Mouse (Mus musculus) forebrain, embryonic 11.5 days (tissue): Measurements from ENCODE around the gene Nav1. TPM values are rescaled to one million over a fixed set of nuclear protein-coding genes. Genes with fewer than 3 reads are reported as not detected.

ENCODE experiments used
- ATAC-seq: fragments of 200-750 bp; cut with Nextera tagmentation; replicated peaks from 2 replicates; pipeline ENCODE4 v1.8.0; 2017; ENCODE audit warnings: moderate TSS enrichment; ENCODE audit not compliant: low FRiP score
- DNase-seq: peaks from one replicate; pipeline ENCODE4 v3.0.0-alpha.2; 2017; ENCODE audit warnings: low spot score
- H3K27ac ChIP-seq: fragments of 300-500 bp; sonication (generic); 2 replicates; pipeline ENCODE4 v1.5.1; 2014; ENCODE audit warnings: low read depth, low read length
- H3K27me3 ChIP-seq: fragments of 300-500 bp; sonication (generic); 2 replicates; pipeline ENCODE4 v1.6.1; 2014; ENCODE audit warnings: mild to moderate bottlenecking, low read length, mixed read lengths; ENCODE audit not compliant: control insufficient read depth, insufficient read depth
- H3K36me3 ChIP-seq: fragments of 300-500 bp; sonication (generic); 2 replicates; pipeline ENCODE4 v1.6.1; 2014; ENCODE audit warnings: mild to moderate bottlenecking, low read length, moderate library complexity, mixed read lengths; ENCODE audit not compliant: control insufficient read depth, insufficient read depth
- H3K4me1 ChIP-seq: fragments of 300-500 bp; sonication (generic); replicated peaks from 2 replicates; pipeline ENCODE4 v1.6.1; 2014; ENCODE audit warnings: low read length, mixed read lengths; ENCODE audit not compliant: control insufficient read depth, insufficient read depth
- H3K4me2 ChIP-seq: fragments of 300-500 bp; sonication (generic); 2 replicates; pipeline ENCODE4 v1.6.1; 2014; ENCODE audit warnings: low read depth, mild to moderate bottlenecking, low read length, moderate library complexity, mixed read lengths; ENCODE audit not compliant: severe bottlenecking
- H3K4me3 ChIP-seq: fragments of 300-500 bp; sonication (generic); 2 replicates; pipeline ENCODE4 v1.5.1; 2014; ENCODE audit warnings: low read depth, low read length
- H3K9ac ChIP-seq: fragments of 300-500 bp; sonication (generic); 2 replicates; pipeline ENCODE4 v1.6.1; 2014; ENCODE audit warnings: low read length
- H3K9me3 ChIP-seq: fragments of 300-500 bp; sonication (generic); 2 replicates; pipeline ENCODE4 v1.6.1; 2016; ENCODE audit warnings: low read length, mixed read lengths; ENCODE audit not compliant: control insufficient read depth
- WGBS: fragments of 180-500 bp; shearing (Covaris S2); extraction: QIAGEN DNeasy Blood & Tissue Kit; methylation state at CpG from one replicate; pipeline ENCODE4 v1.1.7; 2014; 5-methylcytosine and 5-hydroxymethylcytosine counted together
- polyA plus RNA-seq: library from polyadenylated mRNA; unstranded; fragments of >200 nt; fragmentation: Nextera tagmentation; extraction: Ambion mirVana; gene quantifications from 2 replicates; pipeline ENCODE4 v1.2.1, GENCODE M21; 2014

Nav1 gene
- polyA plus RNA-seq, 1 experiment from 2014 or later = 26.9 TPM

DNA sequence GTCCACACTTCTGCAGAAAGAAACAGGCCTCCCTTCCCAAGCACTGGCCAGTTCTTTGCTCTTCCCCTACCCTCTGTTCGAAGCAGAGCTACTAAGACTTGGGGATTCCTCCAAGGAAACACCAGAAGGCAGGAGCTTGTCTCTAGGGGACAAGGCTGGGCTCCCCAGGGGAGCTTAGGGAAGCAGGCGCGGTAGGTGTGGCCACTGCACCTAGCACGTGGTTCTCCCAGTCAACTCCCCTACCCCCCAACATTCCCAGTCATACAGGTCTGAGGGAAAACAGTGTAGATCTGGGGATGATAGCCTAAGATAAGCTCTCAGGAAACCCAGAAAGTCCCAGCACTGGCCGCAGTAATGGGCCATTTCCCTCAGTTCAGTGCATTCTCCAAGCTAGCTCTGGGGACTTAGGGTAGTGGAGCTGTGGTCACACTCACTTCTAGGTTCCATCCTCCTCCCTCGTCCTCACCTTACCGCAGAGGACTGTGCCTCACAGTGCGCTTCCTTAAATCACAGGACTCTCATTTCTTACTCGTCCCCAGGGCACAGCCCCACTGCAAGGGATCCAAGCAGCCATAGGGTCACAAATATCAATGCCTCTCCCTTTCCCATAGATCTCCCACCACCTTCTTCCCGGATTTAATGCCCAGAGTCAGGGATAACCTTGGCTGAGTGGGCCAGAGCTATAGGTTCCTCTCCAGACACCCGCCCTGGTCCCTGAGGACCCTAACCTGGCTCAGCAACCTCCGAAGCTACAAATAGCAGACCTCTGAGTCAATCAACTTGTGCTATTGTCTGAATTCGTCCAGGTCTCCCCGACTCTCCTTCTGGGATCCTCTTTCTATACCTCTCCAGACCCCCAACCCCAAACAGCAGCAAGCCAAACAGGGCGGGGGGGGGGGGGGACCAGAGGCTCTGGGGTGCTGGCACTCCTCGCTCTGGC, 97.7 kb downstream of the Nav1 start:
- peak overlapping the region; percentile 93 for H3K4me2 ChIP-seq
- H3K27ac ChIP-seq = no peak overlapping the region
- H3K4me1 ChIP-seq = peaks cover 14% of the 10 kb centered on the region
- H3K9me3 ChIP-seq = no peaks in the 10 kb centered on the region
- H3K4me3 ChIP-seq = peak overlapping the region; percentile 49
- H3K27me3 ChIP-seq = no peaks in the 10 kb centered on the region; the same call in 1 of the 2 replicates
- 6% methylated on average over 16 of the region's 16 CpGs for WGBS
- peak overlapping the region; percentile 63 for H3K9ac ChIP-seq
- ATAC-seq (no peak), DNase-seq (no peak)
- H3K36me3 ChIP-seq = no peaks in the 10 kb centered on the region

DNA sequence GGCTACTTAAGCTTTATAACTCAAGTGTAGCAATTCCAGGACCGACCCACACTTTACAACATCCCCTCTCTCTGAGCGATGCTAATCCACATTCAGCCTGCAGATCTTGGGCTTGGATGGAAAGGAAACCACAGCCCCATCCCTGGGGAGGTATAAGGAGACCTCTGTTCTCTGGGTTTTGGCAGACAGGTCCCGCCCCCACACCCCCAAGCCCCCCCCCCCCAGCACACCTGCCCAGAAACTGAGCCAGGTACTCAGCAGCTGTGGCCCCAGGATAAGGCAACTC, 98.8 kb downstream of the Nav1 start:
- Histone ChIP-seq H3K27ac (no peak overlapping the region), H3K36me3 (no peaks in the 10 kb centered on the region), H3K4me3 (no peak overlapping the region), H3K4me1 (peaks cover 9% of the 10 kb centered on the region; the same call in 1 of the 2 replicates), H3K9ac (no peak overlapping the region), H3K27me3 (no peaks in the 10 kb centered on the region; the same call in 1 of the 2 replicates), H3K4me2 (0 out of 2 replicates have a peak overlapping the region, but pooled peaks have one; percentile 11), H3K9me3 (no peaks in the 10 kb centered on the region)
- DNase-seq (no peak), ATAC-seq (no peak)
- 12% methylated on average over 3 of the region's 3 CpGs for WGBS

DNA sequence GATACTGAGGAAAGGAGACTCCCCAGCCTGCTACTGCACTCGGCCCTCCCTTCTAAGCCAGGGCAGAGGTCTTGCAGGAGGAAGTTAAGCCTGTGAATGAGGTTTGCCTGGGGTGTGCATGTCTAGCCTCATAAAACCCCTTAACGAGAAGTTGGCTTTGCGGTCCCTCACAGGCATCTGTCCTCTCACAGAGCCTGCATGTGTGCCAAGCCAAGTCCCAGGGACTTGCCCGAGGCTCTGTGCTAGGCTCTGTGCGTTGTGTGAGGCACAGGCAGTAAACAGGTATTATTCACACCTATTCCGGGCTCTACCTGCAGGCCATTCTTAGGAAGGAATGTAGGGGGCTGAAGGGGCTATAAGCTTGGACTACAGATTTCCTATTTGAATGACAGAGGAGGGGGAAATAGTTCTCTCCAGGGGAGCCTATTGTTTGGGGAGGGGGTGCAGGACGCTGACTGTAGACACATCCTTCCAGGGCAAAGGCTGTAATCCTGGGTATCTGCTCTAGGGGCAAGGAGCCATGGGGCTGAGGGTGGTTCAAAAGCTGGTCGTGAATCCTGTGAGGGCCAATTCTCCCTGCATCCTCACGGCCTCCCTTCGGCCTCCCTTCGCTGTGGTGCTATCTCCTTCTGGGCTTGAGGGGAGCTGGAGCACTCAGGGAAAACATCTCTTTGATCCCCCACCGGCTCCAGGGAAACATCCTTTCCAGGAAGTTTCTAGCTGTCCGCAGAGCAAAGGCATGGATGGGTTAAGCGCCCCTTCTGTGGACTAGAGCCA, 99.3 kb downstream of the Nav1 start:
- Histone ChIP-seq H3K4me1 (peaks cover 4% of the 10 kb centered on the region; the same call in 1 of the 2 replicates), H3K4me2 (no peak overlapping the region), H3K9me3 (no peaks in the 10 kb centered on the region), H3K27ac (no peak overlapping the region), H3K9ac (no peak overlapping the region), H3K36me3 (no peaks in the 10 kb centered on the region), H3K4me3 (no peak overlapping the region), H3K27me3 (no peaks in the 10 kb centered on the region; the same call in 1 of the 2 replicates)
- ATAC-seq (no peak), DNase-seq (no peak)
- 20% methylated on average over 14 of the region's 14 CpGs for WGBS

DNA sequence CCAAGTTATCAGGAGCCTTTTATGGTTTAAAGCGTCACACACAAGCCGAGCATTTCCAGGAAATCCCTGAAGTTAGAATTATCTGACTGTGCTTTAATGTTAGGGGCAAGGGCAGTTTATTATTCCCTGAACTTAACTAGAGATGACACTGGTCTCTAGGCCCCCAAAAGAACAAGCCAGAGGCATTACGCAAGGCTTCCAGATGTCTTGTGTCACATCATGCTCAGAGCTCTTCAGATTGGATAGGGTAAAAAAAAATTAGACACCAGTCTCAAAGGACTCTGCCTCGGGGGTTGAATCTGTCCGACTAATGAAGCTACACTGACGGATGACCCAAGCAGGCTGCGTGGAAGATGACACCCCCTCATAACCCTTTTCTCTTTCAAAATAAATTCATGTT, 101.6 kb downstream of the Nav1 start:
- 89% methylated on average over 7 of the region's 7 CpGs for WGBS
- no peak for ATAC-seq
- no peak for DNase-seq
- no peaks in the 10 kb centered on the region for H3K9me3 ChIP-seq
- H3K4me3 ChIP-seq = no peak overlapping the region
- H3K4me2 ChIP-seq = no peak overlapping the region
- H3K27me3 ChIP-seq = no peaks in the 10 kb centered on the region; the same call in 1 of the 2 replicates
- H3K36me3 ChIP-seq = no peaks in the 10 kb centered on the region
- no peak overlapping the region for H3K9ac ChIP-seq
- H3K27ac ChIP-seq = no peak overlapping the region
- H3K4me1 ChIP-seq = peaks cover 7% of the 10 kb centered on the region; the same call in 1 of the 2 replicates

DNA sequence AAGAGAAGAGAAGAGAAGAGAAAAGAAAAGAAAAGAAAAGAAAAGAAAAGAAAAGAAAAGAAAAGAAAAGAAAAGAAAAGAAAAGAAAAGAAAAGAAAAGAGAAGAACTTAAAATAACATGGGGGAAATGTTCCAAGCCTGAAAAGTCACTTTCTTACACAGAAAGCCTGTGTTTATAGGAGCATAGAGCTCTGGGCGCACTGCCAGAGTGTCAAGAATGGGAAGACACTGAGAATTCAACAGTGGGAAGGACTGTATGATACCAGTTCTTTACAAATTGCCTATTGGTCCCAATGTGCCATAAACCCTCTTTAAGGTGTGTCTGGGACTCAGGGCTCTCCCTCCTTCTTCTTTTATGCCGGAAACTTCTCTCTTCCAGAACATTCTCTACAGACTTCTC, 103.7 kb downstream of the Nav1 start:
- no peak overlapping the region for H3K9ac ChIP-seq
- no peak overlapping the region for H3K4me2 ChIP-seq
- no peak for ATAC-seq
- no peak overlapping the region for H3K27ac ChIP-seq
- no peaks in the 10 kb centered on the region for H3K27me3 ChIP-seq
- H3K4me1 ChIP-seq = peaks cover 21% of the 10 kb centered on the region
- 95% methylated on average over 2 of the region's 2 CpGs for WGBS
- H3K9me3 ChIP-seq = no peaks in the 10 kb centered on the region
- no peak for DNase-seq
- no peaks in the 10 kb centered on the region for H3K36me3 ChIP-seq
- H3K4me3 ChIP-seq = no peak overlapping the region

DNA sequence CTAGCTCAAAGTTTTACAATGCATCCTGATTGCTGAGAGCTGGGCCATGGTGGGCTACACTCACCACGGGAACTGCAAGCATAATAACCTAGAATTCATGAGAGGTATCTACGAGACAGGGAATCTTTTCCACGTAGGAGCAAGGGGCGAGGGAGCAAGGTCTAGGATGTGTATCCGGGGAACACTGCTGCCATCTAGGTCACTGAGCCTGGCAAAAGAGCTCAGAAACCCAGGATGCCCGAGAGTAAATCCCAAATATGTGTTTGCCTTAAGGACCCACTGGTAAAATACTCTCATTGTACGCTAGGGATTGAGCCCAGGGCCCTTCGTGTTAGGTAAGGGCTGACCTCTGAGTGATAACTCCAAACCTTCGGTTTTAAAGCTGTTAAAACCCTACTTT, 104.3 kb downstream of the Nav1 start:
- no peak overlapping the region for H3K27ac ChIP-seq
- no peak overlapping the region for H3K9ac ChIP-seq
- no peak for DNase-seq
- no peaks in the 10 kb centered on the region for H3K9me3 ChIP-seq
- no peaks in the 10 kb centered on the region for H3K27me3 ChIP-seq
- H3K4me1 ChIP-seq = peaks cover 24% of the 10 kb centered on the region
- no peak for ATAC-seq
- no peak overlapping the region for H3K4me2 ChIP-seq
- WGBS = 73% methylated on average over 9 of the region's 9 CpGs
- H3K36me3 ChIP-seq = no peaks in the 10 kb centered on the region
- no peak overlapping the region for H3K4me3 ChIP-seq

DNA sequence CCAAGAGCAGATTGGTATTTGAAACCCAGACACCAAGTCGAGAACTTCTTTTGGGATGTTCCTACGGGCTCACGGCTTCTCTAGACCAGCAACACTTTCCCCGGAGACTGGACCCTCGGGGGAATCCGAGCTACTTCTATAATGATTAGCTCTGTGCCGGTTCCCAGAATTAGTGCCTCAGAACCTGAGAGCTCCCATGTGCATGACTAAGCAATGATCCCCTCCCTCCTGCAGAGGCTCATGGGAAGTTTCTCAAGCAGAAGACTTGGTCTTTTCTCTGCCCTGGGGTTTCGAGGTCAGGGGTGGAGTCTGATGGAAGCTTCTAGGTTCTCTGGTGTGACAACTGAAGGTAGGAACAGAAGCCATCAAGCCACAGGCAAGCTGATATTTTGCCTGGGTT, 105.0 kb downstream of the Nav1 start:
- Histone ChIP-seq H3K9me3 (no peaks in the 10 kb centered on the region), H3K27ac (no peak overlapping the region), H3K9ac (no peak overlapping the region), H3K36me3 (no peaks in the 10 kb centered on the region), H3K4me3 (no peak overlapping the region), H3K27me3 (no peaks in the 10 kb centered on the region), H3K4me1 (peaks cover 24% of the 10 kb centered on the region), H3K4me2 (no peak overlapping the region)
- ATAC-seq (no peak), DNase-seq (no peak)
- WGBS = 22% methylated on average over 8 of the region's 8 CpGs

DNA sequence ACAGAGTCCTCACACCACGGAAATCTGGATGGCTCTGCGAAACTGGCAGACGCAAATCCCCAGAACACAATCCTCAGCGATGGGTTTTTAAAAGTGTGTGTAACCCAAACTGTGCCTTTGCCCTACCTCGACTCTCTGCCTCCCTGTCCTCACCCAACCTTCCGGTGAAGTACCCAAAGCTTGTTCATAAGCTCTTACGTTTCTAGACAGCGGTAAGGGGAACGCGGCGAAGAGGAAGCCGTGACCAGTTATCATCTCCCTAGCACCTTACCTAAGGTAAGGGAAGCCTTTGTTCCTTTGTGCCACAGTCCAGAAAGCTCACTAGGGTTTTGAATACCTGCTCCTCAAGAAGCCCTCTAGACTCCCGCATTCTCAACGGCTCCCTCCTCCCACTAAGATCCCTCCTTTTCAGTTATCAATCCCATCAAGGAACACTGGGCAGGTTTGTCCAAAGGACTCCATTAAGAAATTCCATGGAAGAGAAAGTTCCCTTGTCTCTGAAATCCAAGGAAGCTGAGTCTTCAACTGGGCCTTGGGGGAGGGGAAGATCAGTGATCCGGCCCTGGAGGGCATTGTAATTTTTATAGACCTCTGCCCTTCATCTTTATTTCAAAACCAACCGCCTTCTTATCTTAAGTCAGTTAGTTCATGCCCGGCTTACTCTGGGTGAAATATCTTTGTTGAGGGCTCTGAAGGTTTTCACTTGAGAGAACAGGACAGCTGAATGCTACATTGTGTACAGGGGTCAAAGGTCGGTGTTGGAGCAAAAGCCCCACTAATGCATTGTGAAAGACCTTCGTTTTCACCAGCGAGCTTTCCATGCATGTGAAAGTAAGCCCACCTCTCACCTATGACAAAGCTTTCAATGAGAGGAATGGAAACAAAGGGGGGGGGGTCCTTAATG, 108.4 kb downstream of the Nav1 start:
- ATAC-seq (no peak), DNase-seq (no peak)
- H3K27me3 ChIP-seq = no peaks in the 10 kb centered on the region
- H3K9ac ChIP-seq = no peak overlapping the region
- 24% methylated on average over 20 of the region's 20 CpGs for WGBS
- no peaks in the 10 kb centered on the region for H3K36me3 ChIP-seq
- peaks cover 24% of the 10 kb centered on the region for H3K4me1 ChIP-seq
- peak overlapping the region; percentile 27; the same call in 1 of the 2 replicates for H3K4me2 ChIP-seq
- no peak overlapping the region for H3K27ac ChIP-seq
- no peak overlapping the region for H3K4me3 ChIP-seq
- no peaks in the 10 kb centered on the region for H3K9me3 ChIP-seq
